Mouse (Mus musculus): Measurements from ENCODE around the gene Pmm2. TPM values are rescaled to one million over a fixed set of nuclear protein-coding genes. Genes with fewer than 3 reads are reported as not detected.

Pmm2 gene
- total RNA-seq, 2 experiments from 2014 or later, result 18.9 to 20.1 TPM

- DNase-seq (ENCODE audit: low spot score), result no peak
Measured at GRCm38 (mm10) chr16:8655599-8655998, 18.1 kb downstream of the Pmm2 start.

- no peak for DNase-seq (ENCODE audit: low spot score)
Measured at GRCm38 (mm10) chr16:8656256-8656655, 18.8 kb downstream of the Pmm2 start.

- no peak for DNase-seq (ENCODE audit: low spot score)
Measured at GRCm38 (mm10) chr16:8658349-8658748, 20.9 kb downstream of the Pmm2 start.

GRCm38 (mm10) chr16:8658764-8659163 lies 21.3 kb downstream of the Pmm2 start:
- DNase-seq (ENCODE audit: low spot score), result no peak

GRCm38 (mm10) chr16:8663022-8663421 lies 25.5 kb downstream of the Pmm2 start:
- no peak for DNase-seq (ENCODE audit: low spot score)

GRCm38 (mm10) chr16:8663606-8664539 lies 26.4 kb downstream of the Pmm2 start:
- no peak for DNase-seq (ENCODE audit: low spot score)

- DNase-seq (ENCODE audit: low spot score), result no peak
Measured at GRCm38 (mm10) chr16:8665367-8665766, 27.9 kb downstream of the Pmm2 start.

- DNase-seq (ENCODE audit: low spot score), result peak; percentile 69
Measured at GRCm38 (mm10) chr16:8666452-8666851, 29.0 kb downstream of the Pmm2 start.

- no peak for DNase-seq (ENCODE audit: low spot score)
Measured at GRCm38 (mm10) chr16:8667261-8667660, 29.8 kb downstream of the Pmm2 start.

- DNase-seq (ENCODE audit: low spot score), result no peak
Measured at GRCm38 (mm10) chr16:8667814-8668213, 30.3 kb downstream of the Pmm2 start.

- DNase-seq (ENCODE audit: low spot score), result no peak
Measured at GRCm38 (mm10) chr16:8668386-8668785, 30.9 kb downstream of the Pmm2 start.

GRCm38 (mm10) chr16:8669432-8669831 lies 32.0 kb downstream of the Pmm2 start:
- DNase-seq (ENCODE audit: low spot score), result no peak

- no peak for DNase-seq (ENCODE audit: low spot score)
Measured at GRCm38 (mm10) chr16:8670041-8671035, 32.9 kb downstream of the Pmm2 start.

GRCm38 (mm10) chr16:8671551-8672349 lies 34.3 kb downstream of the Pmm2 start, which contains the start of gene Carhsp1:
Gene Carhsp1, minus strand, starts transcription at chr16:8672155.
- peak; percentile 94 for DNase-seq (ENCODE audit: low spot score)

- no peak for DNase-seq (ENCODE audit: low spot score)
Measured at GRCm38 (mm10) chr16:8672350-8672687, 34.8 kb downstream of the Pmm2 start.

GRCm38 (mm10) chr16:8672811-8673210 lies 35.3 kb downstream of the Pmm2 start:
- no peak for DNase-seq (ENCODE audit: low spot score)

GRCm38 (mm10) chr16:8673343-8673742 lies 35.9 kb downstream of the Pmm2 start:
- DNase-seq (ENCODE audit: low spot score), result no peak

- DNase-seq (ENCODE audit: low spot score), result peak; percentile 63
Measured at GRCm38 (mm10) chr16:8674165-8674564, 36.7 kb downstream of the Pmm2 start.

- DNase-seq (ENCODE audit: low spot score), result no peak
Measured at GRCm38 (mm10) chr16:8675559-8675958, 38.1 kb downstream of the Pmm2 start.

- DNase-seq (ENCODE audit: low spot score), result no peak
Measured at GRCm38 (mm10) chr16:8676228-8676627, 38.8 kb downstream of the Pmm2 start.

- peak; percentile 43 for DNase-seq (ENCODE audit: low spot score)
Measured at GRCm38 (mm10) chr16:8676800-8677199, 39.3 kb downstream of the Pmm2 start.

All from gastrocnemius, adult 18-20 months (tissue).